8 mouse cellular contexts compared by ENCODE assay signal in the genomic region with DNA sequence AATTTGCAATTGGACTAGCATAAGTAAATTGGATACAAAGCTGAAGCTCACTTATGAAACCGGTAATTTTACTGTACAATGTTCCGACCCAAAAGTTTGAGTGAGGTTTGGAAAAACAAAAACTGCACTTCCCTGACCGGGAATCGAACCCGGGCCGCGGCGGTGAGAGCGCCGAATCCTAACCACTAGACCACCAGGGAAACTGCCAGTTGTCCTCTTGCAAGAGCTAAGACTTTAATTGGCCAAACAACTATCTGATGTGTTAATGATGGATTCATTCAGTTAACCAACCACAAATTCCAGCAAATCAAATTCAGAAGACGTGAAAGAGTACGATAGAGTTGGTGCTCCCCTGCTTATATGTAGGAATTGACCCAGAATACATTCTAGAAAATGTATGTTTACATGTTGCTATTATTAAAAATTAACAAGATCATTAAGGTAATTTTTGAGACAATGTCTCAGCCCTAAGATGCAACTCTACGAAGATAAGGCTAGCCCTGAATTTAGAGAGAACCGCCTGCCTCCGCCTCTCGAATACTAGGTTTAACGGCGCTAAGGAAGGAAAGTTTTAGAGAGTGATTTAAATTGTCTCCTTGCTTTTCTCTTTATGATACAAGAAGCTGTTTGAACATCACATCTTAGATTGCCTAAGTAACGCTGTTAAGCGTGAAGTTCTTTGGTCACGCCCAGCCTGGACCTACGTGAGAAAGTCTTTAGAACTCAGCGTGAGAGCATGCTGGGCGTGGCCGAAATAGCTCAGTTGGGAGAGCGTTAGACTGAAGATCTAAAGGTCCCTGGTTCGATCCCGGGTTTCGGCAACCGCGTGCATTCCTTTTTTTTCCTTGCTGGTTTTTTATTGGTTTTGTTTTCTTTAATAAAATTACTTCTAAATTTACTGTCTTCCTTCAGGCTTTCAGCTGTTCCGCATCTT. TPM values are rescaled to one million over a fixed set of nuclear protein-coding genes. Genes with fewer than 3 reads are reported as not detected.
DNase-seq lines count a peak whose midpoint lies in the region; ATAC-seq lines count a peak whose summit lies in the region.

No protein-coding gene starts in this region.

- H3K27ac ChIP-seq in hindbrain, embryonic 11.5 days (ENCODE audit: low read depth, low read length): no peak overlapping the region

- H3K4me1 ChIP-seq in hindbrain, embryonic 11.5 days (replicated peaks; ENCODE audit: control insufficient read depth, insufficient read depth, low read length): no peaks in the 10 kb centered on the region

- peak; percentile 90 for DNase-seq in MN1 (ENCODE audit: low spot score)
- DNase-seq in cerebellum, adult 9-10 months: peak; percentile 92
- DNase-seq in hindbrain, embryonic 11.5 days (ENCODE audit: low spot score): peak; percentile 98
- DNase-seq in layer of hippocampus, postnatal 14 days (ENCODE audit: low spot score in 2 of 2): peak; percentile 94
- peak; percentile 93 for DNase-seq in lung, postnatal 10 days
- peak; percentile 98 for DNase-seq in ovary, postnatal 14 days (ENCODE audit: low spot score)
- DNase-seq in thymus, postnatal 14 days: peak; percentile 90

- H3K4me2 ChIP-seq in hindbrain, embryonic 11.5 days (replicated peaks; ENCODE audit: low read depth, low read length): peak overlapping the region; percentile 86

- H3K36me3 ChIP-seq in hindbrain, embryonic 11.5 days (ENCODE audit: control insufficient read depth, insufficient read depth, low read length): no peaks in the 10 kb centered on the region

- WGBS in hindbrain, embryonic 11.5 days: under 1% methylated on average over 32 of the region's 32 CpGs

- H3K27me3 ChIP-seq in hindbrain, embryonic 11.5 days (ENCODE audit: control insufficient read depth, insufficient read depth, low read length): no peaks in the 10 kb centered on the region

- peak overlapping the region; percentile 46 for H3K4me3 ChIP-seq in hindbrain, embryonic 11.5 days (ENCODE audit: low read depth, low read length)

- peak; percentile 69 for ATAC-seq in frontal cortex, adult (ENCODE audit: low TSS enrichment)
- ATAC-seq in hindbrain, embryonic 11.5 days (ENCODE audit: low FRiP score): peak; percentile 89

- no peak overlapping the region for H3K9ac ChIP-seq in hindbrain, embryonic 11.5 days (ENCODE audit: low read depth, low read length)

- no peaks in the 10 kb centered on the region for H3K9me3 ChIP-seq in hindbrain, embryonic 11.5 days (ENCODE audit: control insufficient read depth, low read length)

RNA-seq across cellular contexts. Expression of gene Olfr1368, which starts 15.3 kb away (rescaled TPM):
- polyA plus RNA-seq in hindbrain, embryonic 11.5 days (2014; fragmentation: Nextera tagmentation; extraction: Ambion mirVana): not detected in 2 replicates
- not detected for total RNA-seq in layer of hippocampus, postnatal 14 days (2021)

RNA-seq across cellular contexts. Expression of gene Trim27, which starts 18.3 kb away (rescaled TPM):
- 133 and 144 TPM in 2 replicates for polyA plus RNA-seq in hindbrain, embryonic 11.5 days (2014; fragmentation: Nextera tagmentation; extraction: Ambion mirVana)
- total RNA-seq in layer of hippocampus, postnatal 14 days (2021): 10 to 100 TPM; 35.5 to 40.3 TPM

RNA-seq across cellular contexts. Expression of gene Olfr263, which starts 31.5 kb away (rescaled TPM):
- not detected in 2 replicates for polyA plus RNA-seq in hindbrain, embryonic 11.5 days (2014; fragmentation: Nextera tagmentation; extraction: Ambion mirVana)
- not detected for total RNA-seq in layer of hippocampus, postnatal 14 days (2021)

RNA-seq across cellular contexts. Expression of gene Olfr1369-ps1, which starts 49.6 kb away (rescaled TPM):
- polyA plus RNA-seq in hindbrain, embryonic 11.5 days (2014; fragmentation: Nextera tagmentation; extraction: Ambion mirVana): 0.04 TPM in 1 of 2 replicates, not detected in the other
- total RNA-seq in layer of hippocampus, postnatal 14 days (2021): not detected
